Mouse (Mus musculus) T-helper 2 cell (primary cell): ENCODE measurements around the gene Clk4.

ENCODE experiments used
- in situ Hi-C: fragments of 300-600 bp; cut with MboI, MseI; formaldehyde crosslinking; loops from one replicate; pipeline ENCODE4 v1.15.1; 2025; ENCODE audit warnings: high pct_unique_total_duplicates

The Clk4 gene

DNA sequence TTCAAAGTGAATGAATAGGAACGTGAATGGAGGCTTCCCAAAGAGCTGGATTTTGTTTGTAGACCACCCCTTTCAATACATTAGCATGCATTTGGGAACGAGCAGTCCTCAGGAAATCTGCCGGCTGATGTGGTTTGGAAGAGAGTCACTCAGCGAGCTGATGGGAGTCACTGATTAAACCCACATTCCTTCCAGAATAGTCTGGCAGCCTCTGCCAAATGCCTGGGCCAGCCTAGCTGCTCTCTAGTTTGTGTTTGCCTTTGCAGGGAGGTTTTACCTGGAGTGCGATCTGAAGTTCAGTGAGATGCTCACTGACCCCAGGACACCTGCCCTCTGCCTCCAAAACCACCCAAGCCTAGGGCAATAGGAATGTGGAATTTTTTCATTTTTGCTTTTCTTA is 46.8 kb downstream of the Clk4 start:
- in situ Hi-C loops = no loop called here

DNA sequence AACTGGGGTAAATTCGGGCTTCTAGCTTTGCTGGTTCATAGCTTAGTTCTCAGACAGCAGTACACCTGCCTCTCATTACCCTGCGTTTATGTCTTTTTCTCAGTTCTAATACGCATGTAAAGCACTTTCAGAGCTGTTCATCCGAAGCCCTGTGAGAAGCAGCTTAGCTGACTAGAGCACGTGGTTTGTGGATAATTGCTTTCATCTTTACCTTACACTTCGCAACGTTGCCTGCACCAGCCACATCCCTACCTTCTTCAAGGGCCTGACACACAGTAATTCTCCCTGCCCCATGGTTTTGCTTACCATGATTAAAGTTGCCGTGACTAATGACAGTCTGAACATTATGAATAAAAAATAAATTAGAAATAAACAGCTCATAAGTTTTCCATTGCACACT is 50.3 kb downstream of the Clk4 start:
- in situ Hi-C loops = no loop called here

DNA sequence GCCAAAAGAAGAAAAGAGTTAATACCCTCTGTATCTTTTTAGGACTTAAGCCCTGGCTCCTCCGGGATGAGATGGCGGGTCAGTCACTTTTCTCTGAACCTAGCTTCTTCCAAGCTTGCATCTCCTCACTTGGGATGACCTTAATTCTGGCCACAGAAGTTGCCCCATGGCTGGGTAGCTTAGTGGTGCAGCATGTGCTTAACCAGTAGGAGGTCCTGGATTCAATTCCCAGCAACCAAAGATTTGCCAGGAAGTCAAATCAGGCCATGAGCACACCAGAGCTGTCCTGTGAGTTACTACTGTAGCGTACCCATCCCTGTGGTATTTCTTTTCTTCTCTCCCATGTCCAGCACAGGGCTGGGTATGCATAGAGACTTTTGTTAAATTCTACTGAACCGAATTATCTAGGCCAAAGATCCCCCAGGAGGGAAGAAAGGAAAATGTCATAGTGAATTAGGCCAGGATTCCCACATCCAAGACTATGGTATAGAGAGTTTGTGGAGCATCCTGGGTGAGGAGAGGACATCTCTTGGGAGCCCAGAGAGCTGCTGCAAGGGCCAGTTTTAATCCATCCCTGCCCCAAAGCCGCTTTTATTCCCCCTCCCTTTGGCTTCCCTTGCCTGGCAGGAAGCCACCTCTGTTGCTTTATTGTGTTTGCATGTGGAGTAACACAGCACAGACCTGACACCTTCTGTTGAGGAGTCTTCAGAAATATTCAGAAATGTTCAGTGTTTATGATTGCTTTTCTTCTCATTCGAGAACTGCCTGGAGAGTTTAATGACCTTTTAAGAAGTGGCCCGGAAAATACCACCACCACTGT is 54.7 kb downstream of the Clk4 start:
- in situ Hi-C loops = no loop called here

DNA sequence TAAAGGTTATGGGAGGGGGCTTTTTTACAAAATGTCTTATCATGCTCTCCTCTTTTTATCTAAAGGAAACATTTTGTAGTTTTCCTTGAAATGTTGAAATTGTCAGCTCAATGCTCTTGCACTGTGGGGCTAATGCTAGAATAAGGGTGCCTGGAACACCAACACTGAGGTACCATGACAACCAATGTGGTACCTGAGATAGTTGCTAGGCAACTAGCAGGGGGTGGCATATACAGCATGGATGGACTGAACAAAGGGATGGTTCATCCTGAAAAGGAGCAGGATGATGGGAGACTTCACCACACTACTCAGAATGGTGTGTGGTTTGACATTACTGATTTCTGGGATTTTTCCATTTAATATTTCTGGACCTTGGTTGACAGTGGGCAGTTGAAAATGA is 59.1 kb downstream of the Clk4 start:
- in situ Hi-C loops = no loop called here

DNA sequence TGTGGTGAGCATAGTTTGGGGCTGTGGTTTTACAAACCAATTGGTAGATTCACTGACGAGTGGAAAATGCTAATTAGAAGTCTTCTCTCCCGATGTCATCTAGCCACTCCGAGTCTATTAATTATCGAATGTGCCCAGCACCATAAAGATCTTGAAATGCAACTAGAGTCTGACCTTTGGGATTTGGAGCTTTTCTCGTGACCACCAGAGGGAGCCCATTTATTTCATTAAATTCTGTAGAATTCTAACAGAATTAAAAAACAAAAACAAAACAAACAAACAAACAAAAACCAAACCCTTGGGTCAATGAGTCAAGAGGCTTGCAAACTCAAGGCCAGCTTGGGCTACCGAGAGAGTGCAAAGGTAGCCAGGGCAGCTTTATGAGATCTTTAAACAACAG is 65.4 kb downstream of the Clk4 start:
- in situ Hi-C loops = no loop called here

DNA sequence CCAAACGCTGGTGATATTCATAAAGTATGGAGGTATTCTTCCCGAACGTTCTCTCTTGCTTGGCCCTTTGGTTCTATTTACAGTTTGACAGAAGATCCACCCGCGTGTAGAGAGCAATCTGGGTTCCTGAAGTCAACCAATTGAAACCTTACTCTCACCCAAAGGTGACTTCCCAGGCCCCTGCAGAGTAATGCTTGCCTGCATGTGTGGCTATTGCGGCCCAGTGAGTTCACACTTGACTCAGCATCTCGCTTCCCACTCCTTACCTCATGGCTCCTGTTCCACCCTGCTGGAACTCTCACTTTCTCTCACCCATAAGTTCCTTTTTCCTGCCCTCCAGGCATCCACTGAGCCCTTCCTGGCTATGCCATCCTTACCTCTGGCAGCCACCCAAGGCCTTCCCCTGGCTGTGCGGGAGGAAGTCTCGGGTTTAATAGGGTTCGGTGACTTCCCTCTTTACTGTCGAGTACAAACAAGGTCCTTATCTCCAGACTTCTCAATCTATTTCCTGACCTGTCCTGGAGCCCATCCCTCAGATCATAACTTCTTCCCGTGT is 66.9 kb downstream of the Clk4 start:
- in situ Hi-C loops = no loop called here

DNA sequence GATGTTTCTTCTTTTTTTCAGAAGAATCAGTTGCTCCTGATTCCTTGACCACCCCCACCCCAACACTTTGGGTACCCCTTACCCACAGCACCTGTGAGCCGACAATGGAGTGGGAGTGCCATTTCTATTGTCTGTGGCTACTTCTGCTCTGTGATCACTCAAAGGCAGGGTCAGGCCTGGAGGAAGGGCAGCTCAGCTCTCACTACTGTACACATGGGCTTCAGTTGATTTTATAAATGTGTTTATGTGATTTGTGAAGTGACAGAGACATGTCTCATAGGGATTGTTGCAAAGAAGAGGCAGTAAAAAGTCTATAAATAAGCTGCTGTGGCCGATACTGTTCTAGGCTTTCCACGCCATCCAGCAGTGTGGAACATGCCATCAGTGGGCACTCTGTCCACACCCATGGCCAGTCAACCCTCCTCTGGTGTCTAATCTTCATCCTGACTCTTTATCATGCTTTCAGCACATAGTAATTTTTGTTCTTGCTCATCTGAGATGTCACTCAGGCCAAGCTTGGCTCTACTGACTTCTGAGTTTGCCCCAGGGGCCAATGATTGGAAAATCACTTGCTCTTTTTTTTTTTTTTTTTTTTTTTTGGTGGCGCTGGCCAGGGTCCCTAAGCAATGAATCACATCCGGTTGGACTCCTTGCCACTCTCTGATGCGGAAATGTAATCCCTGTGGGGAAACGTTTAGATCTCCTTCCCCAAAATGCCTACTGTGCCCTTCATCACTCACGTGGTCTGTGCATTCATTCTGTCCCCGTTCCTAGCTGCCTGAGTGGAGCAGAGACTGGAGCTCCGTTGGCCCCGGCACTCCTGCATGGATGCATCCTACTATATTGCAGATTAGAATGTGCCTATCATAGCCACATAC is 68.5 kb downstream of the Clk4 start:
- in situ Hi-C loops = no loop called here
